Mouse (Mus musculus): Measurements from ENCODE around the gene Trem3. TPM values are rescaled to one million over a fixed set of nuclear protein-coding genes. Genes with fewer than 3 reads are reported as not detected.

Trem3 gene
- polyA plus RNA-seq, 1 experiment from 2014 or later, result not detected

GRCm38 (mm10) chr17:48300861-48301260 is 53.3 kb downstream of the Trem3 start:
- Histone ChIP-seq H3K4me3 (no peak overlapping the region), H3K27ac (replicated peaks) (no peak overlapping the region), H3K4me1 (no peaks in the 10 kb centered on the region), H3K9ac (replicated peaks) (no peak overlapping the region), H3K4me2 (replicated peaks) (no peak overlapping the region), H3K36me3 (no peaks in the 10 kb centered on the region), H3K27me3 (no peaks in the 10 kb centered on the region), H3K9me3 (no peaks in the 10 kb centered on the region)
- WGBS, result 83% methylated on average over 9 of the region's 9 CpGs
- no peak for ATAC-seq (replicated peaks)

DNA sequence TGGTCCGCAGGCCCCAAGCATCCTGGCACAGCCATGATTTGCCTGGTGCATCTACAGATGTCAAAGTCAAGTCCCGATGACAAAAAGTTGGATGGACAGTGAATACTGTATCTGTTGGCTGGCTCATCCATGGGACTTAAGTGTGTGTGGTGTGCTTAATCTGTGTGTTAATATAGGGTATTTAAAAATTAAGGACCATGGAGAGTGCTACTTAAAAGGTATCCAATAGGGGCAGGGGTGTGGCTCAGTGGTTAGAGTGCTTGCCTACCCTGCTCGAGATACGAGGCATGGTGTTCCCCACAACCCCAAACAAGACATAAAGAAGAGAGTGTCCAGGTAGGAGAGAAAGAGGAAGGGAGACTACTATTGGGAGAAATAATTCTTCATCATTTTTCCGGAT is 54.2 kb downstream of the Trem3 start:
- Histone ChIP-seq H3K4me3 (no peak overlapping the region), H3K9ac (replicated peaks) (no peak overlapping the region), H3K27me3 (no peaks in the 10 kb centered on the region), H3K27ac (replicated peaks) (no peak overlapping the region), H3K4me1 (no peaks in the 10 kb centered on the region), H3K9me3 (no peaks in the 10 kb centered on the region), H3K4me2 (replicated peaks) (no peak overlapping the region), H3K36me3 (no peaks in the 10 kb centered on the region)
- ATAC-seq (replicated peaks), result no peak
- WGBS, result 86% methylated on average over 5 of the region's 5 CpGs

Other genes with a start within 250 kb of the Trem3 start
- not detected in 2 replicates for gene 1700122O11Rik, start 209.5 kb upstream of the Trem3 start, polyA plus RNA-seq (2015; fragmentation: Nextera tagmentation; extraction: Ambion mirVana)
- not detected in 2 replicates for gene 1700067P10Rik, start 158.5 kb upstream of the Trem3 start, polyA plus RNA-seq (2015; fragmentation: Nextera tagmentation; extraction: Ambion mirVana)
- not detected in 2 replicates for gene 9830107B12Rik, start 101.5 kb upstream of the Trem3 start, polyA plus RNA-seq (2015; fragmentation: Nextera tagmentation; extraction: Ambion mirVana)
- not detected in 2 replicates for gene A530064D06Rik, start 80.5 kb upstream of the Trem3 start, polyA plus RNA-seq (2015; fragmentation: Nextera tagmentation; extraction: Ambion mirVana)
- gene Trem1, start 15.0 kb upstream of the Trem3 start, polyA plus RNA-seq (2015; fragmentation: Nextera tagmentation; extraction: Ambion mirVana), result not detected in 2 replicates
- gene Treml4, start 16.5 kb downstream of the Trem3 start, polyA plus RNA-seq (2015; fragmentation: Nextera tagmentation; extraction: Ambion mirVana), result 0.10 TPM in 1 of 2 replicates, not detected in the other
- gene Treml2, start 51.7 kb downstream of the Trem3 start, polyA plus RNA-seq (2015; fragmentation: Nextera tagmentation; extraction: Ambion mirVana), result 0.08 TPM in 1 of 2 replicates, not detected in the other
- 0.09 TPM in 1 of 2 replicates, not detected in the other for gene B430306N03Rik, start 68.4 kb downstream of the Trem3 start, polyA plus RNA-seq (2015; fragmentation: Nextera tagmentation; extraction: Ambion mirVana)
- 3.9 and 4.1 TPM in 2 replicates for gene Trem2, start 98.6 kb downstream of the Trem3 start, polyA plus RNA-seq (2015; fragmentation: Nextera tagmentation; extraction: Ambion mirVana)
- 0.46 and 0.55 TPM in 2 replicates for gene Treml1, start 112.1 kb downstream of the Trem3 start, polyA plus RNA-seq (2015; fragmentation: Nextera tagmentation; extraction: Ambion mirVana)
- gene Nfya, start 162.1 kb downstream of the Trem3 start, polyA plus RNA-seq (2015; fragmentation: Nextera tagmentation; extraction: Ambion mirVana), result 17.6 and 18.9 TPM in 2 replicates
- gene Oard1, start 162.2 kb downstream of the Trem3 start, polyA plus RNA-seq (2015; fragmentation: Nextera tagmentation; extraction: Ambion mirVana), result 59.0 and 60.7 TPM in 2 replicates
- 0.19 and 0.73 TPM in 2 replicates for gene Apobec2, start 185.2 kb downstream of the Trem3 start, polyA plus RNA-seq (2015; fragmentation: Nextera tagmentation; extraction: Ambion mirVana)
- 2.3 and 2.8 TPM in 2 replicates for gene Tspo2, start 203.7 kb downstream of the Trem3 start, polyA plus RNA-seq (2015; fragmentation: Nextera tagmentation; extraction: Ambion mirVana)
- 0.17 and 0.24 TPM in 2 replicates for gene Unc5cl, start 207.1 kb downstream of the Trem3 start, polyA plus RNA-seq (2015; fragmentation: Nextera tagmentation; extraction: Ambion mirVana)